Mouse (Mus musculus) stomach, embryonic 14.5 days (tissue): ENCODE data around the gene Elane. TPM values are rescaled to one million over a fixed set of nuclear protein-coding genes. Genes with fewer than 3 reads are reported as not detected.

ENCODE experiments used
- ATAC-seq: fragments of 200-750 bp; cut with Nextera tagmentation; 2 replicates; pipeline ENCODE4 v1.8.0; 2017; ENCODE audit warnings: low read depth, moderate TSS enrichment; ENCODE audit not compliant: insufficient number of reproducible peaks, insufficient read depth, low FRiP score
- H3K27ac ChIP-seq: fragments of 300-500 bp; sonication (generic); 2 replicates; pipeline ENCODE4 v1.5.1; 2014; ENCODE audit warnings: mild to moderate bottlenecking, low read length, moderate library complexity, mixed read lengths
- H3K27me3 ChIP-seq: fragments of 300-500 bp; sonication (generic); 2 replicates; pipeline ENCODE4 v1.6.1; 2014; ENCODE audit warnings: low read length, control low read depth, mixed read lengths; ENCODE audit not compliant: control insufficient read depth, insufficient read depth
- H3K36me3 ChIP-seq: fragments of 300-500 bp; sonication (generic); 2 replicates; pipeline ENCODE4 v1.6.1; 2014; ENCODE audit warnings: mild to moderate bottlenecking, control low read depth, low read length, moderate library complexity, mixed read lengths; ENCODE audit not compliant: control insufficient read depth, insufficient read depth
- H3K4me1 ChIP-seq: fragments of 300-500 bp; sonication (generic); 2 replicates; pipeline ENCODE4 v1.6.1; 2014; ENCODE audit warnings: low read length, control low read depth, mixed read lengths; ENCODE audit not compliant: control insufficient read depth, insufficient read depth
- H3K4me2 ChIP-seq: fragments of 300-500 bp; sonication (generic); replicated peaks from 2 replicates; pipeline ENCODE4 v1.6.1; 2014; ENCODE audit warnings: low read depth, low read length, control low read depth
- H3K4me3 ChIP-seq: fragments of 300-500 bp; sonication (generic); 2 replicates; pipeline ENCODE4 v1.5.1; 2014; ENCODE audit warnings: low read depth, low read length, control low read depth
- H3K9ac ChIP-seq: fragments of 300-500 bp; sonication (generic); replicated peaks from 2 replicates; pipeline ENCODE4 v1.6.1; 2014; ENCODE audit warnings: low read depth, mild to moderate bottlenecking, control low read depth, low read length, moderate library complexity, mixed read lengths
- H3K9me3 ChIP-seq: fragments of 300-500 bp; sonication (generic); 2 replicates; pipeline ENCODE4 v1.6.1; 2016; ENCODE audit warnings: low read depth, low read length, control low read depth; ENCODE audit not compliant: control insufficient read depth
- WGBS: fragments of 180-500 bp; shearing (Covaris S2); extraction: QIAGEN DNeasy Blood & Tissue Kit; methylation state at CpG from one replicate; pipeline ENCODE4 v1.1.7; 2014; 5-methylcytosine and 5-hydroxymethylcytosine counted together
- polyA plus RNA-seq: library from polyadenylated mRNA; unstranded; fragments of >200 nt; fragmentation: Nextera tagmentation; extraction: Ambion mirVana; gene quantifications from 2 replicates; pipeline ENCODE4 v1.2.1, GENCODE M21; 2014

Elane gene
- polyA plus RNA-seq, 1 experiment from 2014 or later = 3.3 TPM

GRCm38 (mm10) chr10:79855558-79856184, 30.4 kb upstream of the Elane start:
- peak overlapping the region; percentile 99 for H3K27ac ChIP-seq
- peak overlapping the region; percentile 99 for H3K4me3 ChIP-seq
- H3K4me1 ChIP-seq = peaks cover 45% of the 10 kb centered on the region
- peak overlapping the region; percentile 84 for H3K4me2 ChIP-seq
- no peak for ATAC-seq
- no peaks in the 10 kb centered on the region for H3K27me3 ChIP-seq
- H3K9me3 ChIP-seq = no peaks in the 10 kb centered on the region
- peaks cover 42% of the 10 kb centered on the region for H3K36me3 ChIP-seq
- peak overlapping the region; percentile 98 for H3K9ac ChIP-seq
- WGBS = under 1% methylated on average over 10 of the region's 10 CpGs

- Histone ChIP-seq H3K4me1 (peaks cover 45% of the 10 kb centered on the region), H3K4me3 (peak overlapping the region; percentile 99), H3K9ac (peak overlapping the region; percentile 98), H3K27me3 (no peaks in the 10 kb centered on the region), H3K27ac (peak overlapping the region; percentile 99; the same call in 1 of the 2 replicates), H3K4me2 (peak overlapping the region; percentile 84), H3K36me3 (peaks cover 48% of the 10 kb centered on the region), H3K9me3 (no peaks in the 10 kb centered on the region)
- no peak for ATAC-seq
- 26% methylated on average over 6 of the region's 6 CpGs for WGBS
Observed at GRCm38 (mm10) chr10:79856280-79856679, 29.8 kb upstream of the Elane start.

- Histone ChIP-seq H3K36me3 (peaks cover 54% of the 10 kb centered on the region), H3K9ac (peak overlapping the region; percentile 98), H3K4me3 (peak overlapping the region; percentile 99), H3K4me1 (peaks cover 40% of the 10 kb centered on the region), H3K4me2 (peak overlapping the region; percentile 84), H3K27ac (peak overlapping the region; percentile 81), H3K9me3 (no peaks in the 10 kb centered on the region), H3K27me3 (no peaks in the 10 kb centered on the region)
- WGBS = 27% methylated on average over 7 of the region's 7 CpGs
- no peak for ATAC-seq
Observed at GRCm38 (mm10) chr10:79856704-79857451, 29.2 kb upstream of the Elane start.

GRCm38 (mm10) chr10:79857452-79857811, 28.6 kb upstream of the Elane start:
- peak overlapping the region; percentile 98 for H3K9ac ChIP-seq
- peaks cover 35% of the 10 kb centered on the region for H3K4me1 ChIP-seq
- 9% methylated on average over 4 of the region's 4 CpGs for WGBS
- peak overlapping the region; percentile 99 for H3K4me3 ChIP-seq
- H3K36me3 ChIP-seq = peaks cover 59% of the 10 kb centered on the region
- ATAC-seq = no peak
- peak overlapping the region; percentile 84 for H3K4me2 ChIP-seq
- no peaks in the 10 kb centered on the region for H3K27me3 ChIP-seq
- peak overlapping the region; percentile 81 for H3K27ac ChIP-seq
- no peaks in the 10 kb centered on the region for H3K9me3 ChIP-seq

GRCm38 (mm10) chr10:79857894-79858293, 28.2 kb upstream of the Elane start:
- WGBS = 57% methylated on average over 2 of the region's 2 CpGs
- peaks cover 64% of the 10 kb centered on the region for H3K36me3 ChIP-seq
- no peak overlapping the region for H3K9ac ChIP-seq
- H3K27me3 ChIP-seq = no peaks in the 10 kb centered on the region
- H3K4me3 ChIP-seq = peak overlapping the region; percentile 99
- no peak for ATAC-seq
- peaks cover 32% of the 10 kb centered on the region for H3K4me1 ChIP-seq
- H3K27ac ChIP-seq = peak overlapping the region; percentile 81; the same call in 1 of the 2 replicates
- H3K4me2 ChIP-seq = peak overlapping the region; percentile 84
- no peaks in the 10 kb centered on the region for H3K9me3 ChIP-seq

GRCm38 (mm10) chr10:79858416-79859074, 27.5 kb upstream of the Elane start:
- peak overlapping the region; percentile 81; the same call in 1 of the 2 replicates for H3K27ac ChIP-seq
- peaks cover 70% of the 10 kb centered on the region for H3K36me3 ChIP-seq
- no peaks in the 10 kb centered on the region for H3K9me3 ChIP-seq
- 0 out of 2 replicates have a peak overlapping the region, but pooled peaks have one; percentile 6 for H3K9ac ChIP-seq
- H3K4me1 ChIP-seq = peaks cover 30% of the 10 kb centered on the region
- 44% methylated on average over 17 of the region's 17 CpGs for WGBS
- H3K4me3 ChIP-seq = peak overlapping the region; percentile 99
- H3K27me3 ChIP-seq = no peaks in the 10 kb centered on the region
- H3K4me2 ChIP-seq = peak overlapping the region; percentile 84
- ATAC-seq = no peak

GRCm38 (mm10) chr10:79859116-79859515, 26.9 kb upstream of the Elane start:
- Histone ChIP-seq H3K27ac (no peak overlapping the region), H3K27me3 (no peaks in the 10 kb centered on the region), H3K4me1 (peaks cover 30% of the 10 kb centered on the region), H3K36me3 (peaks cover 73% of the 10 kb centered on the region), H3K4me2 (no peak overlapping the region), H3K9ac (no peak overlapping the region), H3K9me3 (no peaks in the 10 kb centered on the region), H3K4me3 (no peak overlapping the region)
- 78% methylated on average over 11 of the region's 11 CpGs for WGBS
- ATAC-seq = no peak

GRCm38 (mm10) chr10:79860079-79860911, 25.8 kb upstream of the Elane start:
- Histone ChIP-seq H3K4me2 (no peak overlapping the region), H3K9me3 (no peaks in the 10 kb centered on the region), H3K9ac (no peak overlapping the region; the same call in 1 of the 2 replicates), H3K27me3 (no peaks in the 10 kb centered on the region), H3K4me3 (0 out of 2 replicates have a peak overlapping the region, but pooled peaks have one; percentile 1), H3K27ac (no peak overlapping the region), H3K4me1 (peaks cover 30% of the 10 kb centered on the region), H3K36me3 (peaks cover 84% of the 10 kb centered on the region)
- ATAC-seq = no peak
- 90% methylated on average over 26 of the region's 26 CpGs for WGBS
